Mouse (Mus musculus): ENCODE data around the gene Thbs2. TPM values are rescaled to one million over a fixed set of nuclear protein-coding genes. Genes with fewer than 3 reads are reported as not detected.

Thbs2 gene
- total and polyA plus RNA-seq, 3 experiments = 0.03 TPM; not detected in 2

- H3K9me3 ChIP-seq (replicated peaks; ENCODE audit: low read length) = no peaks in the 10 kb centered on the region
- H3K4me1 ChIP-seq (ENCODE audit: control insufficient read depth in 1 of 2, insufficient read depth in 2 of 2) = no peaks in the 10 kb centered on the region; a peak in 1 of 4 replicates
- H3K27ac ChIP-seq (ENCODE audit: insufficient read depth, low read depth) = no peak overlapping the region
- dilution Hi-C loops (cut with MboI; ENCODE audit: extremely low pct_ligation_motif_present, extremely low pct_unique_long_range_greater_than_20kb, low sequenced_read_pairs) = no loop called here
- no peak overlapping the region for H3K9ac ChIP-seq (ENCODE audit: insufficient read depth, low read depth)
- H3K27me3 ChIP-seq (replicated peaks) = no peaks in the 10 kb centered on the region
- no peak for TF ChIP-seq GABPA (IDR thresholded peaks at IDR 0.05; ENCODE audit: insufficient replicate concordance, low read depth, low read length)
- no peak for DNase-seq (ENCODE audit: extremely low read depth)
- H3K79me2 ChIP-seq (replicated peaks; ENCODE audit: control insufficient read depth, extremely low read depth, insufficient read depth, poor library complexity, severe bottlenecking) = no peaks in the 10 kb centered on the region
- no peaks in the 10 kb centered on the region for H3K36me3 ChIP-seq (replicated peaks in 1 of 2; ENCODE audit: control insufficient read depth in 1 of 2, insufficient read depth in 1 of 2, low read length in 1 of 2)
- H3K4me2 ChIP-seq (ENCODE audit: insufficient read depth, low read depth, poor library complexity, severe bottlenecking) = no peak overlapping the region
- H3K4me3 ChIP-seq (replicated peaks in 1 of 3; ENCODE audit: low read depth in 2 of 3, low read length in 2 of 3, poor library complexity in 1 of 3) = no peak overlapping the region
- in situ Hi-C loops (cut with MboI; ENCODE audit: low pct_ligation_motif_present, low pct_unique_long_range_greater_than_20kb, low sequenced_read_pairs) = no loop called here
These were observed 40.3 kb upstream of the Thbs2 start for GRCm38 (mm10) chr17:14734380-14734779.

- no peaks in the 10 kb centered on the region for H3K36me3 ChIP-seq (replicated peaks in 1 of 2; ENCODE audit: control insufficient read depth in 1 of 2, insufficient read depth in 1 of 2, low read length in 1 of 2)
- TF ChIP-seq TBP (conservative IDR thresholded peaks at IDR 0.05; ENCODE audit: low read depth, low read length) (no peak), USF2 (conservative IDR thresholded peaks at IDR 0.05; ENCODE audit: low read depth, low read length) (no peak), HCFC1 (IDR thresholded peaks at IDR 0.05; ENCODE audit: low read depth, low read length) (no peak)
- H3K27ac ChIP-seq (ENCODE audit: insufficient read depth, low read depth) = no peak overlapping the region
- dilution Hi-C loops (cut with MboI; ENCODE audit: extremely low pct_ligation_motif_present, extremely low pct_unique_long_range_greater_than_20kb, low sequenced_read_pairs) = no loop called here
- H3K79me2 ChIP-seq (replicated peaks; ENCODE audit: control insufficient read depth, extremely low read depth, insufficient read depth, poor library complexity, severe bottlenecking) = no peaks in the 10 kb centered on the region
- H3K4me3 ChIP-seq (replicated peaks in 1 of 3; ENCODE audit: low read depth in 2 of 3, low read length in 2 of 3, poor library complexity in 1 of 3) = no peak overlapping the region
- in situ Hi-C loops (cut with MboI; ENCODE audit: low pct_ligation_motif_present, low pct_unique_long_range_greater_than_20kb, low sequenced_read_pairs) = no loop called here
- H3K9ac ChIP-seq (ENCODE audit: insufficient read depth, low read depth) = no peak overlapping the region
- no peak for DNase-seq (ENCODE audit: extremely low read depth)
- H3K27me3 ChIP-seq (replicated peaks) = no peaks in the 10 kb centered on the region
- no peaks in the 10 kb centered on the region for H3K9me3 ChIP-seq (replicated peaks; ENCODE audit: low read length)
- H3K4me1 ChIP-seq (ENCODE audit: control insufficient read depth in 1 of 2, insufficient read depth in 2 of 2) = no peaks in the 10 kb centered on the region; a peak in 1 of 4 replicates
- no peak overlapping the region for H3K4me2 ChIP-seq (ENCODE audit: insufficient read depth, low read depth, poor library complexity, severe bottlenecking)
These were observed 39.9 kb upstream of the Thbs2 start for GRCm38 (mm10) chr17:14733941-14734340.

GRCm38 (mm10) chr17:14733027-14733426 lies 39.0 kb upstream of the Thbs2 start:
- Histone ChIP-seq H3K27ac (ENCODE audit: insufficient read depth, low read depth) (no peak overlapping the region), H3K4me1 (ENCODE audit: control insufficient read depth in 1 of 2, insufficient read depth in 2 of 2) (no peaks in the 10 kb centered on the region; a peak in 1 of 4 replicates), H3K36me3 (replicated peaks in 1 of 2; ENCODE audit: control insufficient read depth in 1 of 2, insufficient read depth in 1 of 2, low read length in 1 of 2) (no peaks in the 10 kb centered on the region), H3K9me3 (replicated peaks; ENCODE audit: low read length) (no peaks in the 10 kb centered on the region), H3K4me3 (replicated peaks in 1 of 3; ENCODE audit: low read depth in 2 of 3, low read length in 2 of 3, poor library complexity in 1 of 3) (no peak overlapping the region), H3K4me2 (ENCODE audit: insufficient read depth, low read depth, poor library complexity, severe bottlenecking) (no peak overlapping the region), H3K27me3 (replicated peaks) (no peaks in the 10 kb centered on the region), H3K79me2 (replicated peaks; ENCODE audit: control insufficient read depth, extremely low read depth, insufficient read depth, poor library complexity, severe bottlenecking) (no peaks in the 10 kb centered on the region), H3K9ac (ENCODE audit: insufficient read depth, low read depth) (no peak overlapping the region)
- dilution Hi-C loops (cut with MboI; ENCODE audit: extremely low pct_ligation_motif_present, extremely low pct_unique_long_range_greater_than_20kb, low sequenced_read_pairs) (no loop called here), in situ Hi-C loops (cut with MboI; ENCODE audit: low pct_ligation_motif_present, low pct_unique_long_range_greater_than_20kb, low sequenced_read_pairs) (no loop called here)
- no peak for DNase-seq (ENCODE audit: extremely low read depth)
- TF ChIP-seq USF1 (IDR thresholded peaks at IDR 0.05; ENCODE audit: low read depth, low read length) (no peak), NELFE (IDR thresholded peaks at IDR 0.05; ENCODE audit: low read depth, low read length) (no peak), MAFK (IDR thresholded peaks at IDR 0.05; ENCODE audit: insufficient replicate concordance, low read length) (peak; percentile 76), CTCF (conservative IDR thresholded peaks at IDR 0.05 in 1 of 2, IDR thresholded peaks at IDR 0.05 in 1 of 2; ENCODE audit: low read depth in 2 of 2, low read length in 2 of 2) (no peak)
